Mouse (Mus musculus) cerebellum, adult 2 months (tissue): Measurements from ENCODE around the gene Rabep2.

Experiments
- CTCF ChIP-seq: fragments of 200-500 bp; IDR thresholded peaks from 2 replicates; pipeline ENCODE4 v1.5.1; 2011; ENCODE audit warnings: low read depth, mild to moderate bottlenecking, control low read depth, low read length, moderate library complexity, borderline replicate concordance; ENCODE audit not compliant: insufficient read depth
- POLR2A ChIP-seq: fragments of 200-500 bp; IDR thresholded peaks from 2 replicates; pipeline ENCODE4 v1.6.1; 2011; ENCODE audit warnings: low read length, control low read depth, borderline replicate concordance; ENCODE audit not compliant: insufficient read depth

DNA sequence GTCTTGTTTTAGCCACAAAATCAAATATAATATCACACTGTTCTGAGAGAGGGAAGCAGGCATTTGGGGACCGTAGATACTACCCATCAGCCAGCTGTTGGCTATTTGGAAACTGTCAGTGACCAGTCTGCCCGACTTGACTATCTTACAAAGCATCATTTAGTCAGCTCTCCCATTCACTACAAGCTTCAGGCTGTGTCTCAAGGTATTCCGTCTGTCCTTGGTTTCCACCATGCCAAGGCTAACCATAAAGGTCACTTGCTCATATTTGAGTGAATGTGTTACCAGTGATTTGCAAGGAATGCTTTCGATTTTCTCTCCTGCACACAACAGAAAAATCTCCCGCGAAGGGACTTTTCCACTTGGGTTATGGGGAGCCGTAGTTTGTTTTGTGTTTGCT lies 6.2 kb downstream of the Rabep2 start:
- TF ChIP-seq CTCF (no peak), POLR2A (no peak)
